Mouse (Mus musculus) lung, postnatal 36 days (tissue): ENCODE results near the gene Ssbp4.

Experiments used
- DNase-seq: peaks from one replicate; pipeline ENCODE4 v3.0.0; 2022; ENCODE audit warnings: mixed read lengths

The Ssbp4 gene

GRCm38 (mm10) chr8:70608749-70609367 is at the start of gene Ssbp4:
TSS of gene Ssbp4 (minus strand) at chr8:70608872.
- no peak for DNase-seq

- no peak for DNase-seq
These were observed 49.1 kb upstream of the Ssbp4 start for GRCm38 (mm10) chr8:70657739-70658138.

GRCm38 (mm10) chr8:70657214-70657613 is 48.5 kb upstream of the Ssbp4 start:
- no peak for DNase-seq

DNA sequence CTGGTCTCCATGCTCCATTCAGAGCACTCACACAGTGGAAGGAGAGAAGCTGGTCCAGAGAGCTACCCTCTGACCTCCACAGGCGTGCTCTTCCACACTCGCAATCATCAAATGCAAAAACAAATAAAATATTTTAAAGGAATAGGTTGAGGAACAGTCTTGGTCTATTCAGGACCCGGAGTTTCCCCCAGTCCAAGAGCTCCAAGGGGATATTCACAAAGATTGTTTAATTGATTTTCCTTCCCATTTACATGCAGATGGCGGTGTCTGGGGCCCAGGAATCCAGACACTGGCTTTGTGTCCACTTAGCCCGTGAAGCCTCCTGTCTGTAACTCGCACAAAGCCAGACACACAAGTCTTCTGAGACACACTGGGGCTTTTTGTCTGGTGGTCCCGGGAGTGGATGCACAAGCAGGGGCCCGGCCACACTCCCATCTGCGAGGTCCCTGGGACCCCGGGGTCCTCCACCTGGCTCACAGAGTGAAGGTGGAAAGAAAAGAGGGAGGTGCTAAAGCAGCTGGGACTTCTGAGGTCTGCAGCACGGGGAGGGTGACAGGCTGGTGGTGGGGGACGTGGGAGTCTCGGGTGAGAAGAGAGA is 47.6 kb upstream of the Ssbp4 start:
- no peak for DNase-seq

GRCm38 (mm10) chr8:70655469-70655868 is 46.8 kb upstream of the Ssbp4 start:
- no peak for DNase-seq

GRCm38 (mm10) chr8:70654121-70654520 is 45.4 kb upstream of the Ssbp4 start:
- no peak for DNase-seq

GRCm38 (mm10) chr8:70653226-70653625 is 44.6 kb upstream of the Ssbp4 start:
- DNase-seq, result peak; percentile 86

- DNase-seq, result no peak
These were observed 41.7 kb upstream of the Ssbp4 start for GRCm38 (mm10) chr8:70650351-70650750.

DNA sequence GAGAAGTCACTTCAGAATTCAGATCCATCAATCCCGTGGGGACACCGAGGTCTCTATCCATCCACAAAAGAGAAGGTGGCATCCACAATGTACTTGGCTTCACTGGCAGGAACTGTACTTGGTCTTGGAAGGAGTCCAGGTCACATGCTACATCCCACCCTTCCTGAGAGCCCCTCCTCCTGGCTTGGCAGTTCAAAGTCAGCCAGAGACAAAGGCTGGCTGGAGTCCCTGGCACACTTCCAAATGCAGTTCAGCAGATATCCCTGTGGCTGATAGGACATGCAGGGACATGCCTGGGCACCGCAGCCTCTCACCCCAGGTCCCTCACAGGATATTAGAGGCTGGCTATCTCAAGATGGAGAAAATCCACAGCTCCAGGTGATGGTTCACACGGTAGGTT is 40.7 kb upstream of the Ssbp4 start:
- DNase-seq, result peak; percentile 94

GRCm38 (mm10) chr8:70648921-70649320 is 40.2 kb upstream of the Ssbp4 start:
- DNase-seq, result no peak

- DNase-seq, result no peak
These were observed 39.4 kb upstream of the Ssbp4 start for GRCm38 (mm10) chr8:70648164-70648442.

DNA sequence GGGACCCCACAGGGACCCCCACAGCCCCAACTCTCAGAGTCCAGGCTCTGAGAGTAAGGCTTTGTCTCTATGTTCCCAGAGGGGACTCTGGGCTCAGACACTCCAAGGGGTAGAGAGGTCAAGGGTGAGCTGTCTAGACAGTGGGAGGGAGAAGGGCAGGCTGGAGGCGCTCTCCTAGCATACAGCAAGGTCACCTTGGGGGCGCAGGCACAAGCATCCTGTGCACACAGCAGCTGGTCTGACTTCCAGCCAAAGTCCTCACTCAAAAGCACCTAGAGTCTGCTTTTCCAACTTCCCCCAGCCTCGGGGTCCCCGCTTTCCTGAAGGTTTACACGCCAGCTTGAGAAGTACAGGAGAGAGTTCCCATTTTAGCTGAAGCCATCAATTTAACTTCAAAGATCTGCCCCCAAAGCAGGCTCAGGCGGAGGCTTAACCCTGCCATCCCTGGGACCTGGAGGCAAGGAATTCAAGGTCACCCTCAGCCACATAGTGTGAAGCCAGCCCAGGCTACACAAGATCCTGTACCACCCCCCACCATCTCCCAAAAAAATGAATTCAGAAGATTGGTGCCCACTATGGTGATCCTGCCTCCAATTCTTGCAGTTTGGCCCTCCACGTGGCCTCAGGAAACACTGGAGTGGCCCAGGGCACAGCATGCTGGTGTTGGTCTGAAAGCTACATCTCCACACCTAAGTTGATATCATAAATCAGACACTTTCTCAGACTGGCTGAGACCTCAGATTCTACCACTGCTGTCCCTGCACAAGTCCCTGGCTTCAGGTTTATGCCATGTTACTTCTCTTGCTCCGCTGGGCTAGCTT is 38.9 kb upstream of the Ssbp4 start:
- no peak for DNase-seq

GRCm38 (mm10) chr8:70646775-70647174 is 38.1 kb upstream of the Ssbp4 start:
- DNase-seq, result no peak

DNA sequence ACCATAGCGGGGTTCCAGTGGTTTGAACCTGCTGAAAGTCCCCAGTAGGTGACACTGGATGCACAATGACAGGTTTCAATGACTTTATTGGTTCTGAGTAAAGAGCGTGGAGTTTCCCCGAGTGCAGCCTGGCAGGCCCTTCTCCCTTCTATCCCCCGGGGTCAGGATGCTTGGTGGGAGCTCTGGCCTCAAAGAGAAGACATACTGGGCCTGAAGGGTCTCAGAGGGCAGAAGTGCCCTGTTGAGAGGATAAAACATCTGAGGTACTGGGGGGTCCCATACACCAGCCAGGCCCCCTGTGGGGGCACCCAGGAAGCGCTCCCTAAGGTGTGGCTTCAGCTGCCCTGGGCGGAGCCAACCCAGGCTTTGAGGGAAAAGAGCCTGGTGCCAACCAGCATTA is 37.7 kb upstream of the Ssbp4 start:
- no peak for DNase-seq

GRCm38 (mm10) chr8:70645501-70646224 is 37.0 kb upstream of the Ssbp4 start:
- peak; percentile 68 for DNase-seq

GRCm38 (mm10) chr8:70644065-70644464 is 35.4 kb upstream of the Ssbp4 start:
- DNase-seq, result peak; percentile 56

DNA sequence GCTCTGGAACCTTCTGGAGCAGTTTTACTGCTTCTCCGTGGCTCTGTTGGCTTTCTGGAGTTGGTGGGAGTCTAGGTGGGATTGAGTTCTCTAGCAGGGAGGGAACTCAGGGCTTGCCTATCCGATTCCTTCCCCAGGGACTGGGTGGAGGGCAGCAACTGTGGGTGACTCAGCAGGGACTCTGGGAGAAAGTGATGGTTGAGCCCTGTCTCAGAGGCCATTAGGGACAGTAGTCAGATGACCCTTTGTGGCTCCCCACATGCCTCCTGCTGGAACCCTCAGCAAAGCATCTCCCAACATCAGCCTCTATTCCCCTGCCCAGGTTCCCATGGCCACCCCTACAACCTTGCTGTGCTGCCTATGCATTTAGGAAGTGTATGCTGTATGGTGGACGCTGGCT is 34.3 kb upstream of the Ssbp4 start:
- DNase-seq, result no peak

GRCm38 (mm10) chr8:70638752-70639151 is 30.1 kb upstream of the Ssbp4 start:
- no peak for DNase-seq

DNA sequence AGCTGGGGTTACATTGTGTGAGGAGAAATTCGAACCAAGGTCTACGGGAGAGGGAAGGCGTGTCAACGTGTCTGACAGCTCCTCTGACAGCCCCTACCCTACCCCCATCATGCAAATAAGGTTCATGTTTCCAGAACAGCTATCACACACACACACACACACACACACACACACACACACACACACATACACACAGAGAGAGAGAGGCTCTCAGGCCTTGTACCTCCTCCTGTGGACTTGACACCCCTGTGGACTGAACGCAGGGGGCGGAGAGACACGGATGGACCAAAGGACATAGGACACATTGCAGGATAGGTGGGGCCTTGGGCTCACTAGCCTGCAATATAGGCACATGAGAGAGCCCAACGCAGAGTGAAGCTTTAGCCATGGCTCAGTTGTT is 28.2 kb upstream of the Ssbp4 start:
- DNase-seq, result no peak

GRCm38 (mm10) chr8:70635527-70635926 is 26.9 kb upstream of the Ssbp4 start:
- DNase-seq, result no peak

DNA sequence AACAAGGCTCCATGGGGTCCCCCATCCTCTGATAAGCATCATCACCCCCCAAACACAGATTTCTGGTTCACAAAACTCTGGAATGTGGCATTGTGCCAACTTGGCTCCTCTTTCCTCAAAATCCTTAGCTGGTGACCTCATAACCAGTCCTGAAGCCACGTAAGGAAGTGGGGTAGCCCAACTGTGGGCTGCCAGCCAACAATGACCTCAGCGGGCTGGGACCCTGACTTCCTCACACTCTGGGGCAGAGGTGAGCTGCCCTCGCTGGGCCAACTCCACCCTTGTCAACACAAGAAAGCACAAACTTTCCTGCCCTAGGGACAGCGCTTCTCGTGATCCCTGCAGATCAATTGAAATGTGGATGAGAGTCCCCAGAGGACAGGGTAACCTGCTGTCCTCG is 25.4 kb upstream of the Ssbp4 start:
- peak; percentile 86 for DNase-seq

DNA sequence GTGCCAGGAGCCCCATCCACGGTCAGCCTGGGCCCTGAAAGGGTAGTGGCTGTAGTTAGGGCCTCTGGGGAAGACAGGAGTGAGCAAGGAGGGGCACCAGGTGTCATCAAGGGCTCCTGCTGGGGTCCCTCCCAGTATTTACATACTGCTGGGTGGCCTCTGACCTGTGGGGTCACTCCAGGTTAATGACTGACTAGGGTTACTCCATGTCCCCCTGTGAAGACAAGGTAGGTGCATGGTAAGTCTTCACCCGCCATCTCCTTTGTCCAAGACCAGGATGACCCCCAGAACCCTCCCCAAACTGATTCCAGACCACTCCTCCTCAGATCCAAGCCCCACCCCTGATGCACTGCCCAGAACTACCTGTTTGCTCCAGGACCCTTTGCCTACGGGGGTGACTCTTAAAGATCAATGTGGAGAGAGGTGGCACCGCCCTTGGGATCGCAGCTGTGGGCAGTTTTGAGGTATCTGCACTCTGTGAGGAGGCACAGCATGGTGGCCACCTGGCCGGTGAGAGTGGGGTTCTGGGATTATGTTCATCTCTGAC is 23.7 kb upstream of the Ssbp4 start, which contains the start of gene Gdf15:
Gene Gdf15, minus strand, starts transcription at position 111 of the 547 bp plus-strand sequence.
- no peak for DNase-seq

- DNase-seq, result peak; percentile 72
These were observed 22.8 kb upstream of the Ssbp4 start for GRCm38 (mm10) chr8:70631436-70631835.
